Mouse (Mus musculus): Measurements from ENCODE around the gene Npy1r. TPM values are rescaled to one million over a fixed set of nuclear protein-coding genes. Genes with fewer than 3 reads are reported as not detected.

Npy1r gene
- polyA plus RNA-seq (2014; fragmentation: Nextera tagmentation; extraction: Ambion mirVana) = 1.3 and 1.8 TPM in 2 replicates

DNA sequence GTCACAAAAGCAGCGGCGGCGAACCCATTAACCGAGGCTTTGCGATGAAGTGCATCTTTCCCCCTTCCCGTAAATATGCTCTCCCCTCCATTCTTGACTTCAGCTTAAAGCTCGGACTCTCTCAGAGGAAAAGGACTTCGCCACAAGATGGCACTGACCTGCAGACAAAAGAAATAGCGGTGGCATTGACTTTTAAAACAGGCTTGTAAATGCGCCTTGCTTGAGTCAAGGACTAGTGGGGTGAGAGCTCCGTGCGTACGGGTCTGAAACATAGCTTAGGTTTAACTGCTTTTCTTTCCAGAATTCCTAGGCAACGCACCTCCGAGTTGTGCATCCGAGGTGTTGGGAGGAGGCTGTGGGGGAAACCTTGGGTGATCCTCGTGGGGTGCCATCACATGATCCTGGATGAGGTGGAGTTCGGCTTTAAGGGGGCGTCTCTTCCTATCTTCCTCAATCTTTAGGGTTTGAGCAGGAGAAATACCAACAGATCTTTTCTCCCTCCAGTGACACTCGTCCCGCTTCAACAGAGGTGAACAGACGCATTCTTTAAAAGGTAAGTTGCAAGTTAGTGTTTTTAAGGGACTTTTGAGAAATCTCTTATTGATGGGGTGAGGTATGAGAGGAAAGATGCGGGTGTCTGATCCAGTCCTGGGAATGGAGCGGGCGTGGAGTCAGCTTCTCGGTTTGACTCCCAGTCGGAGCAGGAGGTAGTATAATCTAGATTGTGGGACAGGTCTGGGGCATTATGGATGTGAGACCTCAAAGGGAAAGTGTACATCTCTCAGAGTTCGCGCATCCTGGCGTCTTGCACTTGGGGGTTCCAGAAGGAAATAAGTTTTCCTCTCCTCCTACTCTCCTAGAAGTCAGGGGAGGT, at the start of gene Npy1r:
Gene Npy1r, plus strand, starts transcription at position 223 of the 874 bp plus-strand sequence.
- peak within 1 kb of the TSS; percentile 28; the same call in 1 of the 2 replicates for H3K9ac ChIP-seq (ENCODE audit: low read depth, low read length)

DNA sequence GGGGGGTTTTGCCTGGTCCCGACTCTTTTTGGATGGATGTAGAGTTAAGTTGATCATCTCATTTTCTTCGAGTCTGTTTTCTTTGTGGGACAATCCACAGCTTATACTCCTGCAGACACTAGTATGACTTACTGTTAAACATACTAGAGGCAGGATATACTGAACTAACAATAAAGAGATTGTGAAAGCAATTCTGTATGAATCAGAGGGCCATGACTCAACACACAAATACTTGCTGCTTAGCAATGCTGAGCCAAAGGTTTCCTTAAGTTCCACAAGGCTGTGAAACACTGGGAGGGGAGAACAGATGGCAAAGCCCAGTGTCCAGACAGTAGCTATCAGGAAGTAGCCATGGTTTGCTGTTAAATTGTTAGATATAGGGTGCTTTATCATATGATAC, 15.7 kb upstream of the Npy1r start:
- ATAC-seq (ENCODE audit: low FRiP score, low TSS enrichment) = no peak
- H3K27me3 ChIP-seq (ENCODE audit: control insufficient read depth, insufficient read depth, low read length) = no peaks in the 10 kb centered on the region
- no peak overlapping the region for H3K27ac ChIP-seq (ENCODE audit: low read depth, low read length)
- no peak overlapping the region for H3K9ac ChIP-seq (ENCODE audit: low read depth, low read length)
- no peak overlapping the region for H3K4me2 ChIP-seq (replicated peaks; ENCODE audit: low read depth, low read length)
- no peaks in the 10 kb centered on the region for H3K4me1 ChIP-seq (ENCODE audit: control insufficient read depth, insufficient read depth, low read length)
- 85% methylated on average over 2 of the region's 2 CpGs for WGBS
- no peaks in the 10 kb centered on the region for H3K36me3 ChIP-seq (ENCODE audit: control insufficient read depth, insufficient read depth, low read length)
- no peak overlapping the region for H3K4me3 ChIP-seq (ENCODE audit: low read length)
- H3K9me3 ChIP-seq (ENCODE audit: control insufficient read depth, low read length) = no peaks in the 10 kb centered on the region

More for the DNA sequence above, at the start of gene Npy1r:
- peaks cover 15% of the 10 kb centered on the region for H3K27me3 ChIP-seq (ENCODE audit: control insufficient read depth, insufficient read depth, low read length)
- peak within 1 kb of the TSS; percentile 38 for H3K4me3 ChIP-seq (ENCODE audit: low read length)
- no peaks in the 10 kb centered on the region for H3K4me1 ChIP-seq (ENCODE audit: control insufficient read depth, insufficient read depth, low read length)
- peak; percentile 79 for ATAC-seq (ENCODE audit: low FRiP score, low TSS enrichment)
- no peaks in the 10 kb centered on the region for H3K36me3 ChIP-seq (ENCODE audit: control insufficient read depth, insufficient read depth, low read length)
- WGBS = 1% methylated on average over 30 of the region's 30 CpGs
- H3K9me3 ChIP-seq (ENCODE audit: control insufficient read depth, low read length) = no peaks in the 10 kb centered on the region
- peak within 1 kb of the TSS; percentile 63 for H3K4me2 ChIP-seq (replicated peaks; ENCODE audit: low read depth, low read length)
- H3K27ac ChIP-seq (ENCODE audit: low read depth, low read length) = no peak within 1 kb of the TSS

DNA sequence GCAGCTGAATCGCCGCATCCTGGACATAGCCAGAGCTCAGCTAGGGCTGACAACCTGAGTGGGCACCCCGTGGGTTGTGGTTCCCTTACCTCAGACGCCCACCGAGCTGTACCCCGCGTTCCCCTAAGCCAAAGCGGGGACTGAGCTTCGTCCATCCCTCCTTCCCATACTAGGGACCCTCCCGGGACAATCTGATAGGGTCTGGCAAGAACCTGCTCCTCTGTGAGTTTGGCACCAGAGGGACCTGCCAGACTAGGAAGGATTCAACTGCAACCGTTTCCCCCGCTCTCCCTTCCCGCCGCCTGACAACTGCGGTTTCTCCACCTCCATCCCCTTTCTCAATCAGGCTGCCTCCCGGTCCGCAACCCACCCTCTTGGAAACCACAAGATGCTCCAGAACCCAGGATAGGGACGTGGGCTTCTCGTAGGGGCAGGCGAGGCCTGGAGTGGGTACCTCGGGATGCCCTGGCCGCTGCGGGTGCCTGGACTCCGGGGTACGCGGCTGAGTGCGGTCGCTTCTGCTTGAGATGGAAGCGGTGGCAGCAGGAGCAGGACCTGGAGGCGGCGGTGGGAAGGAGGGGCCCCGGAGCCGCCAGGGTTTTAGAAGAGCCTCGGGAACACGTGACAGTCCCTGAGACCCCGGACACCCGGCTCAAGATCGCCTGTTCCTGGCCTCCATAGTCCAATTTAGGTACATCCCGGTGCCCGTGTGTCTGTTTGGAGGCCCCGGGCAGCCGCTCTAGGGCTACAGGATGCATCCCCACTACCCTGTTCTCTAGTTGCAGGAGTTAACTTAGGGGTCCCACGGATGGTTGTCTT, 9.3 kb upstream of the Npy1r start, which contains the start of gene Npy5r:
Gene Npy5r, minus strand, starts transcription at position 618 of the 819 bp plus-strand sequence.
- Histone ChIP-seq H3K27me3 (ENCODE audit: control insufficient read depth, insufficient read depth, low read length) (peaks cover 24% of the 10 kb centered on the region), H3K4me2 (replicated peaks; ENCODE audit: low read depth, low read length) (peak within 1 kb of the TSS; percentile 58), H3K4me1 (ENCODE audit: control insufficient read depth, insufficient read depth, low read length) (no peaks in the 10 kb centered on the region), H3K9me3 (ENCODE audit: control insufficient read depth, low read length) (no peaks in the 10 kb centered on the region), H3K27ac (ENCODE audit: low read depth, low read length) (no peak within 1 kb of the TSS), H3K36me3 (ENCODE audit: control insufficient read depth, insufficient read depth, low read length) (no peaks in the 10 kb centered on the region), H3K9ac (ENCODE audit: low read depth, low read length) (no peak within 1 kb of the TSS), H3K4me3 (ENCODE audit: low read length) (peak within 1 kb of the TSS; percentile 37)
- ATAC-seq (ENCODE audit: low FRiP score, low TSS enrichment) = peak; percentile 84; the same call in 1 of the 2 replicates
- WGBS = 2% methylated on average over 43 of the region's 43 CpGs

DNA sequence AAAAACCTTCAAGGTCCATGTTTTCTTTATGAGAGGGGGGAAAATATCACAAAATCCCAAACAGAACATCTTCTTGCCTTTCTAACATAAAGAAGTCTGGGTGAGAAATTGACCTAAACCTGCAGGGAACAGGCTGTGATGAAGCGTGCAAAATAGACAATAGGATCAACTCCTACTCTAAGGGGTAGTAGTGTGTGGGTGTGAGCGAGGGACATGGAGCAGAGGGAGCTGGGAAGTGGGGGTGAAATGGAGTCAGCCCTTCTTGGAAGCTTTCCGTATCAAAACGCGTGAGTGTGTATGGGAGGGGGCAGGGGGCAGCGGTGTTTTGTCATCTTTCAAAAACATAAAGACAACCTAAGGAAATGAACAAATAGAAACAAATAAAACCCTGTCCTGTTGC, 8.6 kb upstream of the Npy1r start:
- 54% methylated on average over 6 of the region's 6 CpGs for WGBS
- Histone ChIP-seq H3K9me3 (ENCODE audit: control insufficient read depth, low read length) (no peaks in the 10 kb centered on the region), H3K27me3 (ENCODE audit: control insufficient read depth, insufficient read depth, low read length) (peaks cover 24% of the 10 kb centered on the region), H3K36me3 (ENCODE audit: control insufficient read depth, insufficient read depth, low read length) (no peaks in the 10 kb centered on the region), H3K4me1 (ENCODE audit: control insufficient read depth, insufficient read depth, low read length) (no peaks in the 10 kb centered on the region), H3K4me2 (replicated peaks; ENCODE audit: low read depth, low read length) (no peak overlapping the region; the same call in 1 of the 2 replicates), H3K4me3 (ENCODE audit: low read length) (no peak overlapping the region), H3K27ac (ENCODE audit: low read depth, low read length) (no peak overlapping the region), H3K9ac (ENCODE audit: low read depth, low read length) (no peak overlapping the region)
- ATAC-seq (ENCODE audit: low FRiP score, low TSS enrichment) = no peak

DNA sequence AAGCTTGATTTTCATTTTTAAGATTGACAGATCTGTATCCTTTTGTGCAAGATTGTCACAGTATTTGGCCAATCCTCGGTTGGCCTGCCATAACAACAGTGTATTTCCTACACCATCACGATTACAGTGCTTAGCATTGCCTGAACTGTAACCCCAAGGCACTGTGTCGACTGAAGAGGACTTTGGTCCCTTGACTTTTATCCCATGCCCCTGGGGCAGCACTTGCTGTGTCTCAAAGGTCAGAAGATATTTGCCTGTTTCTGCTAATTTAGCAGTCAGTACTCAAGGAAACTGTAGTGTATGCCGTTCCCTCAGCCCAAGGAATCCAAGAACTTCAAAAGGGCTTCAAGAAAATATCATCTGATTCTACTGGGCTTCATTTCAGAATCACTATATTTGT, 8.2 kb upstream of the Npy1r start:
- no peak for ATAC-seq (ENCODE audit: low FRiP score, low TSS enrichment)
- Histone ChIP-seq H3K4me3 (ENCODE audit: low read length) (no peak overlapping the region), H3K9me3 (ENCODE audit: control insufficient read depth, low read length) (no peaks in the 10 kb centered on the region), H3K4me1 (ENCODE audit: control insufficient read depth, insufficient read depth, low read length) (no peaks in the 10 kb centered on the region), H3K4me2 (replicated peaks; ENCODE audit: low read depth, low read length) (no peak overlapping the region), H3K27ac (ENCODE audit: low read depth, low read length) (no peak overlapping the region), H3K9ac (ENCODE audit: low read depth, low read length) (no peak overlapping the region), H3K36me3 (ENCODE audit: control insufficient read depth, insufficient read depth, low read length) (no peaks in the 10 kb centered on the region), H3K27me3 (ENCODE audit: control insufficient read depth, insufficient read depth, low read length) (peaks cover 24% of the 10 kb centered on the region)
- WGBS = 56% methylated on average over 4 of the region's 4 CpGs

DNA sequence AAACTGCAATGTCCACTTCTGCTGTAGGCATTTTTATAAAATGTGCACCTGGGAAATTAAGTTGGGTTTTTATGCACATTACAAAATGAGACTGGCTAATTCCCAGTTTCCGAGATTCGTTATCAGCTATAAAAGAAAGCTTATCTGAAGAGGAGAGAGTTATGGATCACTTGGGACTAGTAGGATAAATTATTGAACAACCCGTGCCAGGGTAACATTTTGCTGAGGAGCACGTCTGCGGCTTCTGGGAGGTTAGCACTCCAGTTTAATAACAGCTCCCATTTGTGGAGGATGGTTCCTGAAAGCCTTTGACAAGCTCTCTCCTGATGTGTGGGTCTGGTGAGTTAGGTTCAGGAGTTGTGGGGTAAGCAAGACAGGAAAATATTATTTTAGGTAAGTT, 6.6 kb upstream of the Npy1r start:
- ATAC-seq (ENCODE audit: low FRiP score, low TSS enrichment) = no peak
- Histone ChIP-seq H3K4me3 (ENCODE audit: low read length) (no peak overlapping the region), H3K4me1 (ENCODE audit: control insufficient read depth, insufficient read depth, low read length) (no peaks in the 10 kb centered on the region), H3K36me3 (ENCODE audit: control insufficient read depth, insufficient read depth, low read length) (no peaks in the 10 kb centered on the region), H3K9me3 (ENCODE audit: control insufficient read depth, low read length) (no peaks in the 10 kb centered on the region), H3K27me3 (ENCODE audit: control insufficient read depth, insufficient read depth, low read length) (peaks cover 24% of the 10 kb centered on the region), H3K4me2 (replicated peaks; ENCODE audit: low read depth, low read length) (no peak overlapping the region), H3K27ac (ENCODE audit: low read depth, low read length) (no peak overlapping the region), H3K9ac (ENCODE audit: low read depth, low read length) (no peak overlapping the region)
- 53% methylated on average over 5 of the region's 5 CpGs for WGBS

DNA sequence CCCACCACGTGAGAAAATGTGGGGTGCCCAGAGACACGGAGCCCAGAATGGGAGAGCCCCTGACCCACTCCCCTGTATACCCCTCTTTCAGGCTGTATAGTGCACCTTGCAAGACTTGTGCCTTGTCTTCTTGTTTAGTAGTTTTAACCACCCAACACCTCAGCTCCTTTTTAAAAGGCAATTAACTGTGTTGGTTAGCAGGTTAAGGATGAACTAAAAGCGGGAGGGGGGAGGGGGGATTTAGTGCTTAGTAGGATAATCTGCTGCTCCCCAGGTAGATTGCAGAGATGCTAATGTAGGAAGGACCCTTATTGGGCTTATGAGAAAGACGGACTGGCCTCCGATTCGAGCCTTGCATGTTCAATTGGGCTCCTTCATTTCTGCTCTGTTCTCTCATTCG, 1.0 kb downstream of the Npy1r start:
- Histone ChIP-seq H3K36me3 (ENCODE audit: control insufficient read depth, insufficient read depth, low read length) (no peaks in the 10 kb centered on the region), H3K9me3 (ENCODE audit: control insufficient read depth, low read length) (no peaks in the 10 kb centered on the region), H3K4me1 (ENCODE audit: control insufficient read depth, insufficient read depth, low read length) (no peaks in the 10 kb centered on the region), H3K4me2 (replicated peaks; ENCODE audit: low read depth, low read length) (peak overlapping the region; percentile 63), H3K27me3 (ENCODE audit: control insufficient read depth, insufficient read depth, low read length) (peaks cover 15% of the 10 kb centered on the region), H3K27ac (ENCODE audit: low read depth, low read length) (no peak overlapping the region), H3K4me3 (ENCODE audit: low read length) (peak overlapping the region; percentile 38; the same call in 1 of the 2 replicates), H3K9ac (ENCODE audit: low read depth, low read length) (no peak overlapping the region)
- ATAC-seq (ENCODE audit: low FRiP score, low TSS enrichment) = no peak
- WGBS = 6% methylated on average over 7 of the region's 7 CpGs

DNA sequence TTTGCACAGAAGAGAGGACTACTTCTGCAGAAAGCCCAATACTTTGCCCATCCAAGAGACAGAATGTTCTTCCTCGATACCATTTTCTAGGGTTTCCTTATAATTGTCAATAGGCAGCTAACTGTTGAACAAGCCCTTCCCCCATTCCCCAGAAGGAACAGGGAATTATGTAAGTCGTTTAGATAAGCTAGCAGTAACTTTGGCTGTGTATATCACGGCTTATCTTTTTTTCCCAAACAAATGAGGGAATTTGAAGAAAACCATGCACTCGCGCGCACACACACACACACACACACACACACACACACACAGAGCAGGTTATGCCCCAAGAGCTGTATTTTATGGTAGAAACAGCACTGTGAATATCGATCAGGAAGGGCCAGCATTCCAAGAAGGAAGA, 1.8 kb downstream of the Npy1r start:
- ATAC-seq (ENCODE audit: low FRiP score, low TSS enrichment) = no peak
- Histone ChIP-seq H3K27me3 (ENCODE audit: control insufficient read depth, insufficient read depth, low read length) (peaks cover 15% of the 10 kb centered on the region), H3K4me2 (replicated peaks; ENCODE audit: low read depth, low read length) (no peak overlapping the region), H3K36me3 (ENCODE audit: control insufficient read depth, insufficient read depth, low read length) (no peaks in the 10 kb centered on the region), H3K9me3 (ENCODE audit: control insufficient read depth, low read length) (no peaks in the 10 kb centered on the region), H3K4me3 (ENCODE audit: low read length) (no peak overlapping the region), H3K9ac (ENCODE audit: low read depth, low read length) (no peak overlapping the region), H3K27ac (ENCODE audit: low read depth, low read length) (no peak overlapping the region), H3K4me1 (ENCODE audit: control insufficient read depth, insufficient read depth, low read length) (no peaks in the 10 kb centered on the region)
- 69% methylated on average over 7 of the region's 7 CpGs for whole genome bisulfite sequencing

Measured in kidney, embryonic 14.5 days (tissue).